Mouse (Mus musculus): ENCODE data around the gene Gsc2.

DNA sequence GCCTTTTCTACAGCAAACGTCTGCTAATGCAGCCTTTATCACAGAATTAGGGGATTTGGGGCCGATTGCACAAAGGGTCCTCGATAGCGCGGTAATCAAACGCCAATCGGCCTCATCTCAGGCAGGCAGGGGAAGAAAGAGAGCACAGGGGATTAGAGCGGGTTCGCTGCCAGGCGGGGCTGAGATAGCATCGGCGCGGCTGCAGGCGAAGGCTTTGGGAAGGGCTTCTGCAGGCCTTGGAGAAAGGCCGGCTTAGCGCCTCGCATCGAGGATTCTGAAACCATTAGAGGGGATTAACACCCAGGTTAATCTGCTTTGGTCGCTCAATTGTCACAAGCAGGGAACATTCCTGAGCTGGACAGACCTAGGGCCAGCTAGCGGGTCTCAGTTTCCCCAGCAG, 5.7 kb upstream of the Gsc2 start:
- TF ChIP-seq POLR2A (IDR thresholded peaks at IDR 0.05; ENCODE audit: borderline replicate concordance, control insufficient read depth, low read depth, low read length) (no peak), CTCF (IDR thresholded peaks at IDR 0.05; ENCODE audit: control insufficient read depth, insufficient read depth, low read length) (no peak)
